Mouse (Mus musculus) lung, postnatal 14 days (tissue): ENCODE measurements around the gene Thsd1.
A peak's percentile ranks its signal among the peaks of the same experiment; 100 is the strongest.

Source experiments
- DNase-seq: peaks from one replicate; pipeline ENCODE4 v3.0.0; 2021

Gene Thsd1

GRCm38 (mm10) chr8:22227061-22227877, at the start of gene Thsd1:
Thsd1 (plus strand) TSS chr8:22227313.
- DNase-seq, result peak; percentile 77

DNA sequence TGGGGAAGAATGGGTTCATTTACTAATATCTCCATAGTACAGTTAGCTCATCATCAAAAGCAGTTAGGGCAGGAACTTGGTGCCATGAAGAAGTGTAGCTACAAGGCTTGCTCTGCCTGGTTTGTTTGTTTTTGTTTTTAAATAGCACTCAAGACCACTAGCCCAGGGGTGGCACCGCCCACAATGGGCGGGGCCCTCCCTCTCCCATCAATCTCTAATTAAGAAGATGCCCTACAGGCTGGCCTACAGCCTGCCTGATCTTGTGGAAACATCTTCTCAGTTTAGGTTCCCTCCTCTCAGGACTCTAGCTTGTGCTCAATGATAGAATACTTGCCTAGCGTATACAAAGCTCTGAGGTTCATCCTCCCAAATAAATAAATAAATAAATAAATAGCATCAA, 42.2 kb upstream of the Thsd1 start:
- DNase-seq, result no peak

DNA sequence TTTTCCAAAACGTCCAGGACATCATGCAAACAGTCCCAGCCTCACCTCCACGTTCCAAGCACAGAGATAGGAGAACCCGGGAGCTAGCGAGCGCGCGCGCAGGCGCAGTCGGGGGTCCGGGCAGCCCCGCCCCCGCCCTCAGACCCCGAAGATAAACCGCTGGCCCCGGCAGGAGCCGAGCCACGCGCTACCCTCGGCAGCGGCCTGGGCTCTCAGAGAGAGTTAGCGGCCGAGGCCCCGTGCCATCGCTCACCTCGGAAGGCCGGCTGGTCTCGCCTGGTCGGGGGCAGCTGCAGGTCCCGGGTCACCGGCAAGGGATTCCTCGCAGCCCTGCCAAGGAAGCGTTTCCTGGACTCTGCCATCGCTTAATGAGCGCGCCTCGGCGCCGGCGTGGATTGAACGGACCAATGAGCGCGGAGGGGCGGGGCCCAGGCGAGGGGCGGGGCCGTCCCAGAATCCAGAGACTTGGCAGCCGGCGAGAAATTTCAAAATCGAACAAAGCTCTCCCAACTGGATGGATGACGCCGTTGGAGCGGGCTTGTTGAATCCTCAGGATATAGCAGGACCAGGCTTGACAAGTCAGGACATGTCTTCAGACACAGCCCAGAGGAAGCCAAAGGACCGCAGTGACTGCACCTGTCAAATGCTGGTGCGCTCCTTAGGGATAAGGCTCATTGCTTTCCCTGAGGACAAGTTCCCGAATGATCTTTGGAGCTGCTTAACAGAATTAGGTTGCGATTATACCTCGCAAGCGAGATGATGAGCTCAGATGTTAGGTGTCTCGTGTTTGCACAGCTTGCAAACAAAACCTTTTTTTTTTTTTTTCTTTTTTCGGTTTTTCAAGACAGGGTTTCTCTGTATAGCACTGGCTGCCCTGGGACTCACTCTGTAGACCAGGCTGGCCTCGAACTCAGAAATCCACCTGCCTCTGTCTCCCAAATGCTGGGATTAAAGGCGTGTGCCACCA, 41.4 kb upstream of the Thsd1 start, which contains the start of gene Ckap2:
Gene Ckap2, minus strand, starts transcription at position 389 of the 967 bp plus-strand sequence.
- peak; percentile 91 for DNase-seq

DNA sequence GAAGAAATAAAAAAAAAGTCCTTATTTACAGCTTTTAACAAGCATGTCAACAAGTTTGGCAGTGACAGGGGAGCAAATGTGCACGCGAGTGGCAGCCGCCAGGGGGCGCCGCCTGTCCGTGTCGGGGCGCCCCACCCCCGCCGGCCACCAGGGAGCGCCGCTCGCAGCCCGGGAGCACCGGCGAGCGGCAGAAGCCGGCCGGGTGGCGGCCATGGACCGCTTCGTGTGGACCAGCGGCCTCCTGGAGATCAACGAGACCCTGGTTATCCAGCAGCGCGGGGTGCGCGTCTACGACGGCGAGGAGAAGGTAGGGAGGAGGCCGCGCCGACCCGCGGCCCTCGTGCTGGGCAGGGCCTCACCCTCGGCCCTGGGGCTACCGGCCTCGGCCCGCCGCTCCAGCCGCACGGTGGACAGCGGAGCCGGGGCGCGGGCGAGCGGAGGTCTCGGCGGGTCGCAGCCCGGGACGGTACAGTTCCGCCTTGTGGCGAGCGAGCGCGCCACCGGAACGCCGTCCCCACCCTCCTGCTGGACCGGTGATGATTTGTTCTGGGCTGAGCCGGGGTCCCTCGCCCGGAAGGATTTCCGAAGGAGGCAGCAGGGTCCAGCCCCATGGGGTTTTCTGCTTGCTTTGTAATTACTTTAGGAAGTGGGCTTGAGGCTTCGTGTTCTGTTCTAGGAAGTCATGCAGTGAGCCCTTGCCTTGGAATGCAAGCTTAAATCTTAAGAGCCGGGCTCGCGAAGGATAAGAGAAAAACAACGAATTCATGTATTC, 34.3 kb upstream of the Thsd1 start, which contains the start of gene Vps36:
Gene Vps36, plus strand, starts transcription at position 150 of the 772 bp plus-strand sequence.
- peak; percentile 92 for DNase-seq

- peak; percentile 39 for DNase-seq
Observed at GRCm38 (mm10) chr8:22193432-22194010, 33.6 kb upstream of the Thsd1 start.

DNA sequence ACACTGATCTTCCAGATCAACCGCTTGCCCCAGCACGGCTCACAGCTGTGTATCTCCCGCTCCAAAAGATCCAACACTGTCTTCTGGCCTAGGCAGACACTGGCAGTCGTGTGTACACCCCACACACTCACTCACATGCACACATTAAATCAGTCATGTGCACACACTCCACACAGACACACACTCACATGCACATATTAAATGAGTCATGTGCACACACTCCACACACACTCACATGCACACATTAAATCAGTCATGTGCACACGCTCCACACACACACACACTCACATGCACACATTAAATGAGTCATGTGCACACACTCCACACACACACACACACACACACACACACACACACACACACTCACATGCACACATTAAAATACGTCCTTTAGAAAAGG, 29.2 kb upstream of the Thsd1 start:
- DNase-seq, result no peak

DNA sequence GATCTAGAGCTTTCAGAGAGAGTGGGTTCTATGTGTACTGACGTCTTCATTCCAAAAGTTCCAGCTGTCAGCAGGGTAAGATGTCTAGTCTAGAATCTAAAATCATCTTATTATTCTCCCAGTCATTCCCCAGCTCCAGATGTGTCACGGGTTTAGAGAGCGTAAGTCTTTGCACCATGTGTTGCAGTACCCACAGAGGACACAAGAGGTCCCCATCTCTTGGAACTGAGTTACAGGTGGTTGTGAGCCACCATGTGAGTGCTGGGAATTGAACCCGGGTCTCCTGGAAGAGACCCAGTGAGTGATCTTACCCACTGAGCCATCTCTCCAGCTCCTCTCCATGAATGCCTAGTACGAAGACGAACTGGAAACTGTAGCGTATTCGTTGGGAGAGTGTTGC, 27.6 kb upstream of the Thsd1 start:
- no peak for DNase-seq

- no peak for DNase-seq
Observed at GRCm38 (mm10) chr8:22207535-22207934, 19.6 kb upstream of the Thsd1 start.

- DNase-seq, result peak; percentile 45
Observed at GRCm38 (mm10) chr8:22209012-22209411, 18.1 kb upstream of the Thsd1 start.

- no peak for DNase-seq
Observed at GRCm38 (mm10) chr8:22214826-22215225, 12.3 kb upstream of the Thsd1 start.

DNA sequence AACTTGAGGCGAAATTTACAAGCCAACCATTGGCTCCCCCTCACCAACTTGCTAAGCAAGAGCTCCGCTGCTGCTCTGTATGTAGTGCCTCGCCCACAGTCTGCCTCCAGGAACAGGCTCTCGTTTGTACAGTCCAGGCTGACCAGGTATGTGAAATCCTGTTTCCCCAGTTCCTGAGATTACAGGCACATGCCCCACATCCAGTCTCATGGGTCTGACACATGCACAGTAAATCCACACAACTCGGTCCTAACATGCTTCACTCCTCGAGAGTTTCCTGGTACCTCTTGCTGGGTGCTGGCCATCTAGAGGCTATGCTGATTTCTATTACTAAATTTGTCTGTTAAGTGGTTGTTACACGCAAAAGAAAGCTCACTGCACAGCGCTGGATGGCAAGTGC, 752 bp upstream of the Thsd1 start:
- DNase-seq, result no peak

DNA sequence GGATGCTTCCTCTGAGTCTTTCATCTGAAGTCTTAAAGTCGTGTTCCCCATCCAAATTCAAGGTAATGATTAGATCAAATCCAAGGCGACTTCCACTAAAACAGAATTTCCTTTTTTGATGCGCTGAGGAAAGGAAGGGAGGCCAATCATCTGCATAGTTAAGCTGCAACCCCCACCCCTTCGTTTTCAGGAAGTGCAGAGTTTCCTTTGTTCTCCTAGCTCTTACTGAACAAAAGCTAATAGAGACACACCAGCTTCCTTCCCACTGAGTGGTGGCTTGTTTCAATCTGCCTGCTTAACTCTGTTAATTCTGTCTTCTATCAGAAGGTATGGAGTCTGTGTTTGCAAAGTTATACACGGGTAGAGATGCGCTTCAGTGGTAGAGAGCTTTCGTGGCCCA, 1.5 kb downstream of the Thsd1 start:
- DNase-seq, result peak; percentile 32

DNA sequence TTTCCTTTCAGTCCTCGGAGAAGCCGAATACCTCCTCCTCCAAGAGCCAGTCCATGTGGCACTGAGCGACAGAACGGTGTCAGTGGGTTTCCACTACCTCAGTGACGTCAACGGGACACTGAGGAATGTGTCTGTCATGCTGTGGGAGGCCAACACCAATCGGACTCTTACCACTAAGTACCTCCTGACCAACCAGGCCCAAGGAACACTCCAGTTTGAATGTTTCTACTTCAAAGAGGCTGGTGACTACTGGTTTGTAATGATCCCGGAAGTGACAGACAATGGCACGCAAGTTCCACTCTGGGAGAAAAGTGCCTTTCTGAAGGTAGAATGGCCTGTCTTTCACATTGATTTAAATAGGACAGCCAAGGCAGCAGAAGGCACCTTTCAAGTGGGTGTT, 15.9 kb downstream of the Thsd1 start:
- DNase-seq, result no peak

- no peak for DNase-seq
Observed at GRCm38 (mm10) chr8:22245663-22246062, 18.6 kb downstream of the Thsd1 start.

- no peak for DNase-seq
Observed at GRCm38 (mm10) chr8:22247956-22248355, 20.8 kb downstream of the Thsd1 start.

- DNase-seq, result no peak
Observed at GRCm38 (mm10) chr8:22249080-22249479, 22.0 kb downstream of the Thsd1 start.

DNA sequence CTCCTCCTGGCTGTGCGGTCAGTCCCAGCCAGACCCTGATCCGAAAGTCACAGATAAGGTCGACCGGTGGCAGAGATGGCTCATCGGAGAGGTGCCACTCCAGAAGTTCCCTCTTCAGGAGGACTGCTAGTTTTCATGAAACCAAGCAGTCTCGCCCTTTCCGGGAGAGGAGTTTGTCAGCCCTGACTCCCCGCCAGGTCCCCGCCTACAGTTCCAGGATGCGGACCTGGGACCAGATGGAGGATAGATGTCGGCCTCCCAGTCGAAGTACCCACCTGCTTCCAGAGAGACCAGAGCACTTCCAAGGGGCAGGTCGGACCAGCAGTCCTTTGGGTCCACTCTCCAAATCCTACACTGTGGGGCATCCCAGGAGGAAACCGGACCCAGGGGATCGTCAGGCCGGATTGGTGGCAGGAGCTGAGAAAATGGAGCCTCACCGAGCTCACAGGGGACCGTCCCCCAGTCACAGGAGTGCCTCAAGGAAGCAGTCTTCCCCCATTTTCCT, 31.9 kb downstream of the Thsd1 start:
- DNase-seq, result peak; percentile 36

- peak; percentile 15 for DNase-seq
Observed at GRCm38 (mm10) chr8:22259531-22259930, 32.4 kb downstream of the Thsd1 start.

- DNase-seq, result peak; percentile 37
Observed at GRCm38 (mm10) chr8:22260091-22260722, 33.1 kb downstream of the Thsd1 start.

DNA sequence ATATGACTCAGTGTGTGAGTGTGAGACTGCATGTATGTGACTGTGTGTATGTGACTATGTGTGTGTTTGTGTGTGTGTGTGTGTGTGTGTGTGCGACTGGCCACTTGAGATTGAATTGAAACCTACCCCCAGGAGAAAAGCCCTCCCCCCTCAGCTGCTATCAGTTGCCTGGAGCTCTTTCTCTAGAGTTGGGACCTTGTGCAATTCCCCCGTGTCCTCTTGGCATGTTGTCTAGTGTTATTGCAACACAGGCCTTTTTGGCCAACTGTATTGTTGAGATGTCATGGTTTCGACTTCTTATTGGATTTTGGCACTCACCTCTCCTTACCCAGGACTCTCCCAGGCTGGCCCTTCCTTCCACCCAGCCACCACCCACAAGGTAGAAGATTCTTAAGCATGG, 35.2 kb downstream of the Thsd1 start:
- peak; percentile 56 for DNase-seq

DNA sequence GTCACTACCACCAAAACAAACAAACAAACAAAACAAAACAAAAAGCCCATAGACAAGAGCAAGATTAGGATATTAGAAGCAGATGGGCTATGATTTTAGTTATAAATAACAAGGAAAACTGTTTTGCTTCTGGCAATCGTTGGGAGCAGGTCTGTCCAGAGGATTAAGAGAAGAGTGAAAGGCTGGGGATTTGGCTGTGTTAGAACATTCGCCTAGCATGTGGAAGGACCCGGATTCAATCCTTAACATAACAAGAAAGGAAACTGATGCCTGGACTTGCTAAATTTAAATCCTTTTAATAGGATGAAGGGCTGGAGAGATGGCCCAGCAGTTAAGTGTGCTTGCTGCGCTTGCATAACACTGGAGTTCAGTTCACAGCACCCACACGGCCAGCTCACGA, 37.2 kb downstream of the Thsd1 start:
- no peak for DNase-seq

DNA sequence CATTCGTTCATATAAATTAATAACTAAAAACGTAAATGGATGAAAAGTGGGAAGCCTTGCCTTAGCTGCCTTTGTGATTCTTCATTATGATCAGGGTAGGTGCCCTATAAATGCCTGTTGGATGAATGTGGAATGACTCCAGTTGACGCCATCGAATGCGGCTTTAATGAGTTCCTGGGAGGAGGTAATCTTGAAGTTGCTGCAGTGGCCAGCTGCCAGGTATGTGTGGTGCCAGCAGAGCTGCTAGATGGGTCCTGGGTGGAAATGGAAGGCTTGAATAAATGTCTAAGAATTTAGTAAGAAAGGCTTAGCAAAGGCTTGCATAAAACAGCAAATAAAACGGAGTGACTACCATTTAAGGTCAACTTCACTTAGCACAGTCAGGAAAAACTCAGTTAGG, 37.7 kb downstream of the Thsd1 start:
- DNase-seq, result peak; percentile 40
